ENCODE assay signal across 8 mouse cellular contexts in the genomic region with DNA sequence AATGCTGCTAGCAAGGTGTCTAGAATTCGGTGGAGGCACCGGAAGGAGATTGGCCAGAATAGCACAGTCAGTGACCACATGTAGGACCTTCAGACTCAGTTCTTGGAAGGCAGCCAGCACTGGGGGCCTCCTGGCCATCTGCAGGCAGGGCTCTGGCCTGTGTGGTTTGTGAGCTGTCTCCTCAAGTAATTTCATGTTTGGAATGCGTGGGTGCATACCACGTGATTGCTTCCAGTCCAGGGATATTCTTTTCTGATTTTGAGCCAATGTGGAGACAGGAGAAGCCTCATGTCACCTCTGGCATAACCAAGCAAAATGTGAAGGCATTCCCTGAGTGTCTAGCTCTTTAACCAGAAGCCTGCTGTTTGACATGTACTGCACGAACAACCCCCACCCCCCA. TPM values are rescaled to one million over a fixed set of nuclear protein-coding genes. Genes with fewer than 3 reads are reported as not detected.
DNase-seq lines count a peak whose midpoint lies in the region; ATAC-seq and TF ChIP-seq lines count a peak whose summit lies in the region.

No protein-coding gene starts in this region.

- TF ChIP-seq EP300 in heart, adult 2 months (IDR thresholded peaks at IDR 0.05; ENCODE audit: insufficient read depth, low read depth, low read length), result peak; percentile 78

- H3K27me3 ChIP-seq in cerebellum, adult 2 months (ENCODE audit: control insufficient read depth, insufficient read depth, low read length), result no peaks in the 10 kb centered on the region
- no peaks in the 10 kb centered on the region for H3K27me3 ChIP-seq in heart, adult 2 months (ENCODE audit: control insufficient read depth, insufficient read depth, low read length)
- H3K27me3 ChIP-seq in kidney, postnatal 0 days (ENCODE audit: insufficient read depth, low read length), result no peaks in the 10 kb centered on the region
- no peaks in the 10 kb centered on the region for H3K27me3 ChIP-seq in forebrain, embryonic 16.5 days (replicated peaks; ENCODE audit: control insufficient read depth, insufficient read depth, low read length)

- H3K4me3 ChIP-seq in cerebellum, adult 2 months (replicated peaks; ENCODE audit: insufficient read depth, low read depth, low read length), result no peak overlapping the region
- no peak overlapping the region for H3K4me3 ChIP-seq in heart, adult 2 months
- H3K4me3 ChIP-seq in kidney, postnatal 0 days (replicated peaks; ENCODE audit: low read depth, low read length), result no peak overlapping the region
- H3K4me3 ChIP-seq in forebrain, embryonic 16.5 days (replicated peaks; ENCODE audit: low read length), result no peak overlapping the region

- ATAC-seq in kidney, postnatal 0 days (replicated peaks; ENCODE audit: low FRiP score, low read depth), result peak; percentile 78
- ATAC-seq in forebrain, embryonic 16.5 days, result no peak

- WGBS in cerebellum, adult 2 months, result 13% methylated on average over 5 of the region's 5 CpGs
- 9% methylated on average over 5 of the region's 5 CpGs for WGBS in heart, adult 2 months
- WGBS in kidney, postnatal 0 days, result 22% methylated on average over 5 of the region's 5 CpGs
- 64% methylated on average over 5 of the region's 5 CpGs for WGBS in forebrain, embryonic 16.5 days

- H3K9me3 ChIP-seq in kidney, postnatal 0 days (replicated peaks; ENCODE audit: low read length), result no peaks in the 10 kb centered on the region
- H3K9me3 ChIP-seq in forebrain, embryonic 16.5 days (ENCODE audit: control insufficient read depth, low read length), result no peaks in the 10 kb centered on the region

- no peak overlapping the region for H3K27ac ChIP-seq in cerebellum, adult 2 months (ENCODE audit: insufficient read depth, low read length)
- peak overlapping the region; percentile 56 for H3K27ac ChIP-seq in heart, adult 2 months
- H3K27ac ChIP-seq in kidney, postnatal 0 days, result no peak overlapping the region
- no peak overlapping the region for H3K27ac ChIP-seq in forebrain, embryonic 16.5 days (ENCODE audit: low read length)

- no peaks in the 10 kb centered on the region for H3K79me2 ChIP-seq in heart, adult 2 months (replicated peaks; ENCODE audit: control insufficient read depth, insufficient read depth, low read length)

- no peak for TF ChIP-seq POLR2A in cerebellum, adult 2 months (IDR thresholded peaks at IDR 0.05; ENCODE audit: borderline replicate concordance, insufficient read depth, low read length)
- TF ChIP-seq POLR2A in heart, adult 2 months (IDR thresholded peaks at IDR 0.05; ENCODE audit: insufficient read depth, low read depth, low read length), result no peak

- H3K4me1 ChIP-seq in cerebellum, adult 2 months (ENCODE audit: control insufficient read depth, insufficient read depth, low read length), result peaks cover 19% of the 10 kb centered on the region
- H3K4me1 ChIP-seq in heart, adult 2 months (ENCODE audit: control insufficient read depth, insufficient read depth, low read length), result peaks cover 38% of the 10 kb centered on the region
- H3K4me1 ChIP-seq in kidney, postnatal 0 days (replicated peaks; ENCODE audit: insufficient read depth, low read length), result no peaks in the 10 kb centered on the region; the same call in 1 of the 2 replicates
- peaks cover 20% of the 10 kb centered on the region for H3K4me1 ChIP-seq in forebrain, embryonic 16.5 days (replicated peaks; ENCODE audit: control insufficient read depth, insufficient read depth, low read length)

- no peak overlapping the region for H3K9ac ChIP-seq in heart, adult 2 months (ENCODE audit: low read depth, low read length)
- H3K9ac ChIP-seq in kidney, postnatal 0 days (ENCODE audit: low read depth, low read length), result no peak overlapping the region
- H3K9ac ChIP-seq in forebrain, embryonic 16.5 days (replicated peaks; ENCODE audit: low read depth, low read length), result no peak overlapping the region

- intact Hi-C loops in left cerebral cortex, postnatal 14 days (cut with DNase I), result no loop called here
- intact Hi-C loops in heart, adult 2 months (cut with DNase I), result loop anchor here (2.0 kb wide), 1 partner anchor 16 kb away; no protein-coding TSS in a partner anchor

- no peak for TF ChIP-seq CTCF in cerebellum, adult 2 months (IDR thresholded peaks at IDR 0.05; ENCODE audit: borderline replicate concordance, insufficient read depth, low read depth, low read length)
- TF ChIP-seq CTCF in heart, adult 2 months (IDR thresholded peaks at IDR 0.05), result no peak
- TF ChIP-seq CTCF in kidney, postnatal 0 days (IDR thresholded peaks at IDR 0.05; ENCODE audit: low read depth), result no peak

- H3K4me2 ChIP-seq in kidney, postnatal 0 days (ENCODE audit: low read length), result no peak overlapping the region
- no peak overlapping the region for H3K4me2 ChIP-seq in forebrain, embryonic 16.5 days (ENCODE audit: low read length)

- peaks cover 18% of the 10 kb centered on the region for H3K36me3 ChIP-seq in heart, adult 2 months (ENCODE audit: control insufficient read depth, insufficient read depth, low read length)
- H3K36me3 ChIP-seq in kidney, postnatal 0 days (ENCODE audit: insufficient read depth, low read length), result no peaks in the 10 kb centered on the region
- H3K36me3 ChIP-seq in forebrain, embryonic 16.5 days (ENCODE audit: control insufficient read depth, insufficient read depth), result no peaks in the 10 kb centered on the region

- peak; percentile 38 to 52 for DNase-seq in left cerebral cortex, postnatal 14 days (ENCODE audit: low spot score in 2 of 2)
- DNase-seq in left cerebral cortex, adult 11 months (ENCODE audit: low spot score), result no peak
- DNase-seq in cerebellum, adult 2 months, result peak; percentile 66 to 80
- peak; percentile 71 to 84 for DNase-seq in heart, adult 2 months
- DNase-seq in kidney, postnatal 0 days (ENCODE audit: low spot score), result peak; percentile 64
- DNase-seq in ovary, adult 18-20 months (ENCODE audit: low spot score), result peak; percentile 82
- no peak for DNase-seq in spleen, adult 12 weeks (ENCODE audit: low spot score)

RNA-seq across cellular contexts. Expression of a gene that starts 28.8 kb away (rescaled TPM):
- 100 to 1,000 TPM; 222 to 262 TPM for total RNA-seq in left cerebral cortex, postnatal 14 days (2021)
- polyA plus RNA-seq in cerebellum, adult 2 months (2012; rRNA removed), result 188 and 231 TPM in 2 replicates
- 100 to 1,000 TPM; 102 to 117 TPM for total RNA-seq in heart, adult 2 months (2021)
- 85.7 and 91.1 TPM in 2 replicates for polyA plus RNA-seq in heart, adult 2 months (2012; rRNA removed)
- polyA plus RNA-seq in kidney, postnatal 0 days (2015; fragmentation: Nextera tagmentation; extraction: Ambion mirVana), result 14.5 and 14.8 TPM in 2 replicates
- polyA plus RNA-seq in forebrain, embryonic 16.5 days (2015; fragmentation: Nextera tagmentation; extraction: Ambion mirVana), result 20.4 and 27.9 TPM in 2 replicates

Comparison
In these comparisons a context has a peak if more than half of its experiments do, and no peak if none do; other contexts are left out.
1. DNase-seq: peak in left cerebral cortex, postnatal 14 days (2 of 2), cerebellum, adult 2 months (2 of 2), heart, adult 2 months (2 of 2), kidney, postnatal 0 days (single experiment) and ovary, adult 18-20 months (single experiment); none in left cerebral cortex, adult 11 months (single experiment) and spleen, adult 12 weeks (single experiment).